Mouse (Mus musculus) liver, postnatal 0 days (tissue): ENCODE measurements around the gene Sfrp2. TPM values are rescaled to one million over a fixed set of nuclear protein-coding genes. Genes with fewer than 3 reads are reported as not detected.

Source experiments
- ATAC-seq: fragments of 200-750 bp; cut with Nextera tagmentation; 2 replicates; pipeline ENCODE4 v1.8.0; 2017; ENCODE audit warnings: mild to moderate bottlenecking, moderate library complexity
- DNase-seq: peaks from one replicate; pipeline ENCODE4 v3.0.0-alpha.2; 2016
- H3K27ac ChIP-seq: fragments of 300-500 bp; sonication (generic); 2 replicates; pipeline ENCODE4 v1.5.1; 2014; ENCODE audit warnings: antibody characterized with exemption, moderate library complexity, mild to moderate bottlenecking, low read depth
- H3K27me3 ChIP-seq: fragments of 300-500 bp; sonication (generic); 2 replicates; pipeline ENCODE4 v1.6.1; 2014; ENCODE audit warnings: low read length, control low read depth, mixed read lengths; ENCODE audit not compliant: insufficient read depth
- H3K36me3 ChIP-seq: fragments of 300-500 bp; sonication (generic); replicated peaks from 2 replicates; pipeline ENCODE4 v1.6.1; 2014; ENCODE audit warnings: mild to moderate bottlenecking, control low read depth, low read length, moderate library complexity, mixed read lengths; ENCODE audit not compliant: insufficient read depth
- H3K4me1 ChIP-seq: fragments of 300-500 bp; sonication (generic); 2 replicates; pipeline ENCODE4 v1.6.1; 2014; ENCODE audit warnings: antibody characterized with exemption, mild to moderate bottlenecking, control low read depth; ENCODE audit not compliant: insufficient read depth
- H3K4me2 ChIP-seq: fragments of 300-500 bp; sonication (generic); 2 replicates; pipeline ENCODE4 v1.6.1; 2014; ENCODE audit warnings: low read depth, mild to moderate bottlenecking, low read length, moderate library complexity, mixed read lengths
- H3K4me3 ChIP-seq: fragments of 300-500 bp; sonication (generic); 2 replicates; pipeline ENCODE4 v1.5.1; 2014; ENCODE audit warnings: low read depth, low read length
- H3K9ac ChIP-seq: fragments of 300-500 bp; sonication (generic); replicated peaks from 2 replicates; pipeline ENCODE4 v1.6.1; 2014; ENCODE audit warnings: mild to moderate bottlenecking, moderate library complexity
- H3K9me3 ChIP-seq: fragments of 300-500 bp; sonication (generic); 2 replicates; pipeline ENCODE4 v1.6.1; 2016; ENCODE audit warnings: mild to moderate bottlenecking, control low read depth, low read length, mixed read lengths
- CTCF ChIP-seq: sonication (generic); IDR thresholded peaks from 2 replicates; pipeline ENCODE4 v1.5.1; 2016; ENCODE audit warnings: antibody characterized with exemption, low read depth
- EP300 ChIP-seq: IDR thresholded peaks from 2 replicates; pipeline ENCODE4 v1.6.1; 2016; ENCODE audit warnings: antibody characterized with exemption, low read depth, mild to moderate bottlenecking
- WGBS: fragments of 180-500 bp; shearing (Covaris S2); extraction: QIAGEN DNeasy Blood & Tissue Kit; methylation state at CpG from one replicate; pipeline ENCODE4 v1.1.7; 2014; ENCODE audit not compliant: insufficient replicate concordance; 5-methylcytosine and 5-hydroxymethylcytosine counted together
- polyA plus RNA-seq: library from polyadenylated mRNA; unstranded; fragments of >200 nt; fragmentation: Nextera tagmentation; extraction: Ambion mirVana; gene quantifications from 2 replicates; pipeline ENCODE4 v1.2.1, GENCODE M21; 2015

The Sfrp2 gene
- polyA plus RNA-seq, 1 experiment from 2014 or later = 1.0 TPM

GRCm38 (mm10) chr3:83768293-83769035, 2.3 kb downstream of the Sfrp2 start:
- no peaks in the 10 kb centered on the region for H3K36me3 ChIP-seq
- H3K9ac ChIP-seq = no peak overlapping the region
- H3K4me1 ChIP-seq = peaks cover 17% of the 10 kb centered on the region
- WGBS = 48% methylated on average over 11 of the region's 11 CpGs
- no peak for TF ChIP-seq CTCF
- no peak for TF ChIP-seq EP300
- H3K27ac ChIP-seq = no peak overlapping the region
- H3K4me3 ChIP-seq = no peak overlapping the region
- H3K9me3 ChIP-seq = no peaks in the 10 kb centered on the region
- DNase-seq (no peak), ATAC-seq (no peak)
- H3K27me3 ChIP-seq = peaks cover 55% of the 10 kb centered on the region
- no peak overlapping the region for H3K4me2 ChIP-seq

- ATAC-seq = no peak
- Histone ChIP-seq H3K9me3 (no peaks in the 10 kb centered on the region), H3K4me3 (no peak overlapping the region), H3K36me3 (no peaks in the 10 kb centered on the region), H3K9ac (no peak overlapping the region), H3K4me2 (no peak overlapping the region), H3K4me1 (peaks cover 17% of the 10 kb centered on the region), H3K27ac (no peak overlapping the region), H3K27me3 (peaks cover 49% of the 10 kb centered on the region)
- no peak for DNase-seq
- WGBS = 48% methylated on average over 10 of the region's 10 CpGs
- TF ChIP-seq EP300 = no peak
- TF ChIP-seq CTCF = 0 out of 2 replicates have a peak, but pooled peaks have one; percentile 15
Measured at GRCm38 (mm10) chr3:83769036-83769410, 2.9 kb downstream of the Sfrp2 start.

- Histone ChIP-seq H3K9ac (no peak overlapping the region), H3K9me3 (no peaks in the 10 kb centered on the region), H3K4me2 (no peak overlapping the region), H3K36me3 (no peaks in the 10 kb centered on the region), H3K4me3 (no peak overlapping the region), H3K27me3 (peaks cover 26% of the 10 kb centered on the region), H3K4me1 (peaks cover 9% of the 10 kb centered on the region), H3K27ac (no peak overlapping the region)
- WGBS = 67% methylated on average over 10 of the region's 10 CpGs
- peak; percentile 33 for DNase-seq
- ATAC-seq = peak; percentile 92
- TF ChIP-seq EP300 (no peak), CTCF (no peak)
Measured at GRCm38 (mm10) chr3:83771160-83771869, 5.2 kb downstream of the Sfrp2 start.

GRCm38 (mm10) chr3:83773281-83773680, 7.2 kb downstream of the Sfrp2 start:
- Histone ChIP-seq H3K36me3 (no peaks in the 10 kb centered on the region), H3K27ac (no peak overlapping the region), H3K9me3 (no peaks in the 10 kb centered on the region), H3K9ac (no peak overlapping the region), H3K27me3 (peaks cover 10% of the 10 kb centered on the region), H3K4me3 (no peak overlapping the region), H3K4me2 (no peak overlapping the region), H3K4me1 (peaks cover 9% of the 10 kb centered on the region)
- no peak for DNase-seq
- TF ChIP-seq CTCF = no peak
- no peak for TF ChIP-seq EP300
- no peak for ATAC-seq
- 89% methylated on average over 18 of the region's 18 CpGs for WGBS

GRCm38 (mm10) chr3:83775403-83775802, 9.3 kb downstream of the Sfrp2 start:
- WGBS = 81% methylated on average over 9 of the region's 9 CpGs
- Histone ChIP-seq H3K9ac (no peak overlapping the region), H3K4me1 (peaks cover 9% of the 10 kb centered on the region), H3K36me3 (no peaks in the 10 kb centered on the region), H3K27ac (no peak overlapping the region), H3K4me3 (no peak overlapping the region), H3K9me3 (no peaks in the 10 kb centered on the region), H3K27me3 (no peaks in the 10 kb centered on the region), H3K4me2 (no peak overlapping the region)
- ATAC-seq (no peak), DNase-seq (no peak)
- no peak for TF ChIP-seq EP300

- no peak for ATAC-seq
Measured at GRCm38 (mm10) chr3:83781460-83782222, 15.5 kb downstream of the Sfrp2 start.

More at GRCm38 (mm10) chr3:83781460-83782222, 15.5 kb downstream of the Sfrp2 start:
- Histone ChIP-seq H3K27ac (no peak overlapping the region), H3K4me1 (0 out of 2 replicates have a peak, but pooled peaks cover 1% of the 10 kb centered on the region), H3K9me3 (no peaks in the 10 kb centered on the region), H3K4me2 (no peak overlapping the region), H3K4me3 (no peak overlapping the region), H3K27me3 (no peaks in the 10 kb centered on the region), H3K9ac (no peak overlapping the region), H3K36me3 (no peaks in the 10 kb centered on the region)
- 75% methylated on average over 10 of the region's 10 CpGs for WGBS
- no peak for DNase-seq
- TF ChIP-seq CTCF = no peak
- TF ChIP-seq EP300 = no peak
